Mouse (Mus musculus): ENCODE measurements around the gene Gm49337. TPM values are rescaled to one million over a fixed set of nuclear protein-coding genes. Genes with fewer than 3 reads are reported as not detected.

Gene Gm49337
- not detected for polyA plus RNA-seq (2017; shearing (Covaris generic))

GRCm38 (mm10) chr4:116173072-116173471 is at the start of gene Gm49337, which contains the start of gene 1700042G07Rik:
Gm49337 (plus strand) TSS chr4:116173384.
1700042G07Rik (plus strand) TSS chr4:116173372.

GRCm38 (mm10) chr4:116123602-116124519 is 49.3 kb upstream of the Gm49337 start, which contains the start of the genes Rad54l and Pomgnt1:
Rad54l (minus strand) TSS chr4:116123690.
Pomgnt1 (plus strand) TSS chr4:116123840.

GRCm38 (mm10) chr4:116151238-116151637 is 21.9 kb upstream of the Gm49337 start, which contains the start of gene Lurap1:
Lurap1 (minus strand) TSS chr4:116151338.

GRCm38 (mm10) chr4:116167404-116167803 is 5.8 kb upstream of the Gm49337 start, which contains the start of gene Tspan1:
Tspan1 (minus strand) TSS chr4:116167601.

GRCm38 (mm10) chr4:116221140-116221851 is 48.1 kb downstream of the Gm49337 start, which contains the start of gene Pik3r3:
Pik3r3 (plus strand) TSS chr4:116221618.

Other genes starting within 250 kb of the Gm49337 start
- 0.12 TPM for gene Dmbx1, start 233.5 kb upstream of the Gm49337 start, polyA plus RNA-seq (2017; shearing (Covaris generic))
- gene Faah, start 155.5 kb upstream of the Gm49337 start, polyA plus RNA-seq (2017; shearing (Covaris generic)), result 216 TPM
- gene Nsun4, start 119.5 kb upstream of the Gm49337 start, polyA plus RNA-seq (2017; shearing (Covaris generic)), result 38.5 TPM
- gene Uqcrh, start 98.3 kb upstream of the Gm49337 start, polyA plus RNA-seq (2017; shearing (Covaris generic)), result 416 TPM
- 36.0 TPM for gene Lrrc41, start 98.1 kb upstream of the Gm49337 start, polyA plus RNA-seq (2017; shearing (Covaris generic))
- 0.96 TPM for gene Rad54l, start 49.7 kb upstream of the Gm49337 start, polyA plus RNA-seq (2017; shearing (Covaris generic))
- gene Pomgnt1, start 49.5 kb upstream of the Gm49337 start, polyA plus RNA-seq (2017; shearing (Covaris generic)), result 20.9 TPM
- gene Lurap1, start 22.0 kb upstream of the Gm49337 start, polyA plus RNA-seq (2017; shearing (Covaris generic)), result 0.09 TPM
- gene Tspan1, start 5.8 kb upstream of the Gm49337 start, polyA plus RNA-seq (2017; shearing (Covaris generic)), result not detected
- gene 1700042G07Rik, start within 50 bp of the Gm49337 start, polyA plus RNA-seq (2017; shearing (Covaris generic)), result not detected
- 0.66 TPM for gene Pik3r3, start 48.2 kb downstream of the Gm49337 start, polyA plus RNA-seq (2017; shearing (Covaris generic))

Data from effector memory CD4-positive, alpha-beta T cell, adult 7 months (primary cell).